Mouse (Mus musculus) cerebellum, adult 2 months (tissue): ENCODE data around the gene Uggt1.

ENCODE experiments used
- CTCF ChIP-seq: fragments of 200-500 bp; IDR thresholded peaks from 2 replicates; pipeline ENCODE4 v1.5.1; 2011; ENCODE audit warnings: low read depth, mild to moderate bottlenecking, control low read depth, low read length, moderate library complexity, borderline replicate concordance; ENCODE audit not compliant: insufficient read depth
- POLR2A ChIP-seq: fragments of 200-500 bp; IDR thresholded peaks from 2 replicates; pipeline ENCODE4 v1.6.1; 2011; ENCODE audit warnings: low read length, control low read depth, borderline replicate concordance; ENCODE audit not compliant: insufficient read depth

DNA sequence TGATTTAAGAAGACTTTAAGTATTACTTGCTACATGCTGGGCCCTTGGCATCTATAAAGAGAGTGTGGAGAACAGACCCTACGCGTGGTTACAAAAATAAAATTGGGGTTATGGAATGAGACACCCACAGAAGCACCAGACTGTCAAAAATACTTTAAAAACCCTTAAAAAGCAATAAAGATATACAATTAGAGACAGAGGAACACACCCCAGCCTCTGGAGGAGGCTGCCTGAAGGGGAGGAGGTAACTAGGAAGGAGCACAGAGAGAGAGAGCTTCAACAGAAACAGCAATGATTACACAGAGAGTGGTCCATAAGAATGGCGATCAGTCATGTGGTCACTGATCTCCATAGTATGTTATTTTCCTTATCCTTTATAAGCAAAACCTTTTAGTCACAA lies 50.0 kb downstream of the Uggt1 start:
- no peak for TF ChIP-seq POLR2A
- no peak for TF ChIP-seq CTCF
